Mouse (Mus musculus): ENCODE data around the gene Sez6l2.

- no peak for TF ChIP-seq POLR2A (IDR thresholded peaks at IDR 0.05; ENCODE audit: low read depth, low read length)
- no peak for TF ChIP-seq CTCF (conservative IDR thresholded peaks at IDR 0.05; ENCODE audit: insufficient read depth, insufficient read length, low read depth, low read length)
These were observed 49.2 kb downstream of the Sez6l2 start for GRCm38 (mm10) chr7:126999568-126999967.
